Mouse (Mus musculus): ENCODE measurements around the gene Usp24. TPM values are rescaled to one million over a fixed set of nuclear protein-coding genes. Genes with fewer than 3 reads are reported as not detected.
A peak's percentile ranks its signal among the peaks of the same experiment; 100 is the strongest.

Usp24 gene
- total RNA-seq, 2 experiments from 2014 or later: 41.0 to 45.8 TPM

DNA sequence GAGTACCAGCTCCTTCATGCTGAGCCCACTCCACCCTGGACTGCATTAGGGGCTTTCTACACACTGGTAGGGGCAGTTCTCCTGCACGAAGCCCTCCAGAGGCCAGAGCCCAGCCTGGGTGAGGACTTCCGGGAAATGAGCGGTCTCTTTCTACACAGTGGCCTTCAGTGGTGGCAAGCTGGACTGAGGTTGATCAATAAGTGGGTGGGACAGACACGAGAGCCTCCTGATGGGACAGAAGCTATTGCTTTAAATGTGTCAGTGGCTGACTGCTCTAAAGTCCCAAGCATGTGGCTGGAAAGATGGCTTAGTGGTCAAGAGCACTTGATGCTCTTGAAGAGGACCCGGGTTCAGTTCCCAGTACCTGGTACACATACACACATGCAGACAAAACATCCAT lies 137.1 kb downstream of the Usp24 start:
- no peak for DNase-seq (ENCODE audit: low spot score in 2 of 2)
- no peak overlapping the region for H3K27ac ChIP-seq
- TF ChIP-seq CTCF (conservative IDR thresholded peaks at IDR 0.05): no peak
- H3K4me3 ChIP-seq: no peak overlapping the region

GRCm38 (mm10) chr4:106453516-106453915 lies 137.5 kb downstream of the Usp24 start:
- no peak for DNase-seq (ENCODE audit: low spot score in 2 of 2)
- TF ChIP-seq CTCF (conservative IDR thresholded peaks at IDR 0.05): no peak
- no peak overlapping the region for H3K4me3 ChIP-seq
- no peak overlapping the region for H3K27ac ChIP-seq

DNA sequence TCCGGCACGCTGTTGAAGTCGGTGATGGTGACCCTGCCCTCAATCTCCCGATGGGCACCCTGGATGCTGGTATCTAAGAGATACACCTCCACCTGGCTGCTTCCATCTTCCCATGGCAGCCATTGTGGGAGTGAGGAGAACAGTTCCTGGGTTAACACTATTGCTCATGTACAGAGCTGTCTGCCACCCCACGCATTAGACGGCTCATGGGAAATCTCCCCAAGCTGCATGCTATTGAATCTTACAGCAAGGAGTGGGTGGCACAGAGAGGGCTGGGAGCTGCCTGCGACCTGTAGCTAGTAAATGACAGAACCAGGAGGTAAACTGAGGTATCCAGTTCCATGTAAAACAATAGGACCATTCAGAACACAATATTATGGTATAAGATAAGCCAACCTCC lies 138.5 kb downstream of the Usp24 start:
- no peak for DNase-seq (ENCODE audit: low spot score in 2 of 2)
- H3K27ac ChIP-seq: no peak overlapping the region
- no peak overlapping the region for H3K4me3 ChIP-seq
- no peak for TF ChIP-seq CTCF (conservative IDR thresholded peaks at IDR 0.05)

DNA sequence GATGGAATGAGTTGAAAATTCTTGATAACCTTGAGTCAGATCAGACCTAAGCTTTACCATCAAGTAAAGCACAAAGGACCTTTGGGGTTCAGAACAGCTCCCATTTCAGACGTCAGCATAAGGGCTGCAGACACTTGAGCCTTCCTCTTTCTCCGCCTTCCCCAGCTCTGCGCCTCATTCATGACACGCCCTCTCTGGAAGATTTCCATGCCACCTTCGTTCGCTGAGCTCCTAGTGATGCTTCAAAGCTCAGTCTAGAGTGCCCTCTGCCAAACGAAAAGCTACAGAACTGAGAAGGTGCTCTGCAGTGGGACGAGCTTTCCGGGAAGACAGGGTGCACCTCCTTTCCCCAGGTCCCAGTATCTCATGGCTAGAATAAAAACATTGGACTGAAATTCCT lies 146.0 kb downstream of the Usp24 start:
- no peak for TF ChIP-seq CTCF (conservative IDR thresholded peaks at IDR 0.05)
- Histone ChIP-seq H3K4me3 (no peak overlapping the region), H3K27ac (no peak overlapping the region)
- no peak for DNase-seq (ENCODE audit: low spot score in 2 of 2)

GRCm38 (mm10) chr4:106462524-106462923 lies 146.5 kb downstream of the Usp24 start:
- no peak for DNase-seq (ENCODE audit: low spot score in 2 of 2)
- H3K4me3 ChIP-seq: no peak overlapping the region
- no peak overlapping the region for H3K27ac ChIP-seq
- no peak for TF ChIP-seq CTCF (conservative IDR thresholded peaks at IDR 0.05)

DNA sequence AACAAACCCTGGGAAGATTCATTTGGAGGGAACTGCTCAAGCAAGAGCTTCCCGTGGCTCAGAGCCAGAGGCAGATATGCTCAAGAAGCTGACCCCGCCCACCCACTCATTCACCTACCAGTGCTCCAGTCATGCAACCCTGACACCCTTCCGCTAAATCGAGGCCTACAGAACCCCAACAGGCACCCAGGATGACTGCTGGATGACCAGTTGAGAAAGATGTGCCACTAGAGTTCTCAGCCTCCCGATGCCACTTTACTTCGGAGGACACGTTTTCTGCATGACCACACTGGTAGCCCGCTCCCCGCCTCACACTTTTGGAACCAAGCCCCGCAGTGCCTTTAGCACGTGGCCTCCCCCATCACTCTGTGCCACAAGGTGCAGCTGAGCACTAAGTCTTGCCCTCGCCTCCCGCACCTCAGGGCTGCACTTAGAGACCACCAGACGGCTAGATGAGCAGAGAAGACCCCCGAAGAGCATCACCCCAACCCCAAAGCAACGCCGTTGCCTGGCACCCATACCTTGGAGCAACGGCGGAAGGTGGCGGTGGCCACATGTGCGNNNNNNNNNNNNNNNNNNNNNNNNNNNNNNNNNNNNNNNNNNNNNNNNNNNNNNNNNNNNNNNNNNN lies 147.3 kb downstream of the Usp24 start:
- no peak overlapping the region for H3K4me3 ChIP-seq
- DNase-seq (ENCODE audit: low spot score in 2 of 2): no peak
- no peak overlapping the region for H3K27ac ChIP-seq
- TF ChIP-seq CTCF (conservative IDR thresholded peaks at IDR 0.05): no peak

DNA sequence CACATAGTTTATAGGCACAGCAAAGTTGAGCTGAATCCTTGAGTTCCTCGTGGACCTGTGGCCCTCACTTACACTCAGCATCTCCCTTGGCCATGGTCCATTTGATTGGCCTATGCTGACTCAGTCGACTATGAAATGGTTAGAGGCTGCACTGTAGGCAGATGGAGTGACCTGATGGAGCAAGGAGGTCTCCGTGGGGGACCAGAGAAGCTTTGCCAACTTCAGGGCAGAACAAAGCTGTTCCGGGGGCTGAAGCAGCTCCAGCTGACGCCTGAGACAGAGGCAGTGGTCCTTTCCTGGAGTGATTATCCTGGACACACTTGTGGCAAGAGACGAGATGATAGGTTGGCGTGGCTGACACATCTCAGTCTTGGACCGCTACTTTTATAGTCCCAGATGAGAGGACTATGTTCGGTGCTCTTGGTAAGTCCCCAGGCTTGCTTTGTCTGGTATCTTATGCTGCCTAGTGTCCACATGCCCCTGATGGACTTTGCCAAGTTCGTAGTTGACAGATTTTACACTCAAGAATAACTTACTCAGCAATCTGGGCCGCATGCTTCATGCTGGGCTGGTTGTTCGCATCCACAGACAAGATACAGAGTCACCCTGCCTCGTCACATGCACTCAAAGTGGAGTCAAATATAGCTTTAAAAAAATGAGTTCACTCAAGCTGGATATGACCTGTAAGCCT lies 151.6 kb downstream of the Usp24 start:
- Histone ChIP-seq H3K27ac (no peak overlapping the region), H3K4me3 (no peak overlapping the region)
- no peak for TF ChIP-seq CTCF (conservative IDR thresholded peaks at IDR 0.05)
- DNase-seq (ENCODE audit: low spot score in 2 of 2): no peak

GRCm38 (mm10) chr4:106470921-106471320 lies 154.9 kb downstream of the Usp24 start:
- H3K4me3 ChIP-seq: no peak overlapping the region
- no peak for TF ChIP-seq CTCF (conservative IDR thresholded peaks at IDR 0.05)
- no peak overlapping the region for H3K27ac ChIP-seq
- no peak for DNase-seq (ENCODE audit: low spot score in 2 of 2)

DNA sequence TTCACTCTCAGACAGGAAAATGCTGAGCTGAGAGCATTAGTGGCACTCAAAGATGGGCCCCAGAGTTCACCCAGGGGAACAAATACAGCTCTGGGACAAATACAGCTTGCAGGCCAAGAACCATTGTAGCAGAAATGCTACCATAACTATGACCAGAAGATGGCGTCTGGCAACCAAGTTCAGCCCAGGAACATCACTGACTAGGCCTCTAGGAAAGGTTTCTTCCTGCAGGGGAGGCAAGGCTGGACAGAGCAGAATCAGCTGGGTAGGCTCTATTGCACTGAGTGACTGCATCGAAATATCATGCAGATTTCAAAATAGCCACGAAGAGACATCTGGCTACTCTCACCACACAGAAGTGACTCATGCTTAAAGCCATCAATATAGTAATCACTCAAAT lies 156.3 kb downstream of the Usp24 start:
- no peak overlapping the region for H3K4me3 ChIP-seq
- peak; percentile 81 to 83 for DNase-seq (ENCODE audit: low spot score in 2 of 2)
- TF ChIP-seq CTCF (conservative IDR thresholded peaks at IDR 0.05): peak; percentile 94
- H3K27ac ChIP-seq: peak overlapping the region; percentile 39; the same call in 1 of the 2 replicates

- peak; percentile 86 for TF ChIP-seq CTCF (conservative IDR thresholded peaks at IDR 0.05)
- DNase-seq (ENCODE audit: low spot score in 2 of 2): peak; percentile 42 to 70
- no peak overlapping the region for H3K27ac ChIP-seq
- no peak overlapping the region for H3K4me3 ChIP-seq
Measured at GRCm38 (mm10) chr4:106474241-106474640, 158.2 kb downstream of the Usp24 start.

DNA sequence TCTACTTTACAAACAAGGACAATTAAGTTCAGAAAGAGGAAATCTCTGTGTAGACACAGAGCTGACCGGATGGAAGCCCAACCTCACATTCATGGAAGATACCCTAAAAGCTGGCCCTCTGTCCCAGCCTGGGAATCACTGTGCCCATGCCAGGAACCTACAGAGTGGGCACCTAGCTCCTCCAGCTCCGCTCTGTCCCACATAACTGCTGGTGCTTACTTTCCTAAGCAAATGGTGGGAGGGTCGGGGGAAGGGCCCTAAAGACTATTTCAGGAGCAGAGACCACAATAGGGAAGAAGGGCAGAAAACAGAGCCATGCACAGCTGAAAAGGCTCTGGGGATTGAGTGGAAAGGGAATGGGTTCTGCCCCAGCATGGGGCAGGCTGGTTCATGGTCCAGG lies 164.5 kb downstream of the Usp24 start:
- Histone ChIP-seq H3K27ac (no peak overlapping the region), H3K4me3 (no peak overlapping the region)
- DNase-seq (ENCODE audit: low spot score in 2 of 2): no peak
- TF ChIP-seq CTCF (conservative IDR thresholded peaks at IDR 0.05): no peak

GRCm38 (mm10) chr4:106483215-106483727 lies 167.3 kb downstream of the Usp24 start:
- no peak overlapping the region for H3K27ac ChIP-seq
- no peak for TF ChIP-seq CTCF (conservative IDR thresholded peaks at IDR 0.05)
- H3K4me3 ChIP-seq: no peak overlapping the region
- no peak for DNase-seq (ENCODE audit: low spot score in 2 of 2)

DNA sequence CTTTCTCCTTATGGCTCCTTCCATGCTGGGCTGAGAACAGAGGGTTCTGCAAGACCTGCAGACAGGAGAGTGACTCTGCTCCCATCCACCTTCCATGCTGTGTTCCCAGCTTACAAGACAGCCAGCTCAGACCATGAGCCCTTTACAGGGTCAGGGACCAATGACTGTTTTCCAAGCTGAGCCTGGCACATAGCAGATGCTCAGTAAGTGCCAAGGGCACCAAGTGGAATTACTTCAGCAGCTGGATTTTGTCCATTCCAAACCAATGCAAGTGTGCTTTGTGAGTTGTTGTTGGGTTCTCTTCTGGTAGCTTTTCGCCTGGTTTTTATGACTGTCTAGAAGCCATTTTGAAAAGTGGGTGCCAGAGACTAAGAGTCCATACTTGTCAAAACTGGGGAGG lies 167.8 kb downstream of the Usp24 start:
- no peak for DNase-seq (ENCODE audit: low spot score in 2 of 2)
- TF ChIP-seq CTCF (conservative IDR thresholded peaks at IDR 0.05): no peak
- Histone ChIP-seq H3K4me3 (no peak overlapping the region), H3K27ac (no peak overlapping the region)

- Histone ChIP-seq H3K4me3 (no peak overlapping the region), H3K27ac (no peak overlapping the region)
- no peak for TF ChIP-seq CTCF (conservative IDR thresholded peaks at IDR 0.05)
- DNase-seq (ENCODE audit: low spot score in 2 of 2): no peak
Measured at GRCm38 (mm10) chr4:106490620-106491019, 174.6 kb downstream of the Usp24 start.

Other genes with a start within 250 kb of the Usp24 start
- gene Pcsk9, start 148.1 kb downstream of the Usp24 start, total RNA-seq (2021): under 1 TPM; 0.10 TPM
- gene Bsnd, start 176.1 kb downstream of the Usp24 start, total RNA-seq (2021): not detected
- gene Dhcr24, start 244.8 kb downstream of the Usp24 start, total RNA-seq (2021): 10 to 100 TPM; 58.9 to 59.7 TPM

Data from layer of hippocampus, adult 2 months (tissue).